Mouse (Mus musculus): Measurements from ENCODE around the gene Ovgp1. TPM values are rescaled to one million over a fixed set of nuclear protein-coding genes. Genes with fewer than 3 reads are reported as not detected.

The Ovgp1 gene
- 1 to 10 TPM; 2.6 to 2.7 TPM for total RNA-seq (2021)
- long read RNA-seq, experiment 1, partial matches to known transcripts, result 1 of 1 reads
- long read RNA-seq, experiment 1, other reads (novel, unspliced or antisense), result 0 of 1 reads
- long read RNA-seq, experiment 2, result 0 reads

- Histone ChIP-seq H3K4me3 (no peak within 1 kb of the TSS), H3K27ac (no peak within 1 kb of the TSS)
- intact Hi-C loops (cut with DNase I), result no loop called here
- TF ChIP-seq CTCF (IDR thresholded peaks at IDR 0.05), result no peak
- no peak for DNase-seq (ENCODE audit: extremely low spot score in 1 of 2, low spot score in 2 of 2)
These were observed at the start of gene Ovgp1 for GRCm38 (mm10) chr3:105973411-105973810. Gene Ovgp1 (plus strand): TSS chr3:105973711.

GRCm38 (mm10) chr3:105924616-105925015, 48.9 kb upstream of the Ovgp1 start:
- DNase-seq (ENCODE audit: extremely low spot score in 1 of 2, low spot score in 2 of 2), result no peak
- TF ChIP-seq CTCF (IDR thresholded peaks at IDR 0.05), result no peak
- intact Hi-C loops (cut with DNase I), result no loop called here
- Histone ChIP-seq H3K4me3 (no peak overlapping the region), H3K27ac (no peak overlapping the region)

- Histone ChIP-seq H3K27ac (no peak overlapping the region), H3K4me3 (no peak overlapping the region)
- intact Hi-C loops (cut with DNase I), result no loop called here
- DNase-seq (ENCODE audit: extremely low spot score in 1 of 2, low spot score in 2 of 2), result no peak
- no peak for TF ChIP-seq CTCF (IDR thresholded peaks at IDR 0.05)
These were observed 45.8 kb upstream of the Ovgp1 start for GRCm38 (mm10) chr3:105927561-105928194.

- no peak overlapping the region for H3K4me3 ChIP-seq
- intact Hi-C loops (cut with DNase I), result no loop called here
- H3K27ac ChIP-seq, result no peak overlapping the region
- no peak for DNase-seq (ENCODE audit: extremely low spot score in 1 of 2, low spot score in 2 of 2)
- TF ChIP-seq CTCF (IDR thresholded peaks at IDR 0.05), result no peak
These were observed 45.3 kb upstream of the Ovgp1 start for GRCm38 (mm10) chr3:105928195-105928569.

GRCm38 (mm10) chr3:105928781-105929180, 44.7 kb upstream of the Ovgp1 start:
- TF ChIP-seq CTCF (IDR thresholded peaks at IDR 0.05), result no peak
- Histone ChIP-seq H3K4me3 (no peak overlapping the region), H3K27ac (no peak overlapping the region)
- no peak for DNase-seq (ENCODE audit: extremely low spot score in 1 of 2, low spot score in 2 of 2)
- intact Hi-C loops (cut with DNase I), result no loop called here

GRCm38 (mm10) chr3:105929821-105930220, 43.7 kb upstream of the Ovgp1 start:
- intact Hi-C loops (cut with DNase I), result no loop called here
- no peak for DNase-seq (ENCODE audit: extremely low spot score in 1 of 2, low spot score in 2 of 2)
- H3K4me3 ChIP-seq, result no peak overlapping the region
- H3K27ac ChIP-seq, result no peak overlapping the region
- TF ChIP-seq CTCF (IDR thresholded peaks at IDR 0.05), result no peak

- TF ChIP-seq CTCF (IDR thresholded peaks at IDR 0.05), result no peak
- DNase-seq (ENCODE audit: extremely low spot score in 1 of 2, low spot score in 2 of 2), result no peak
- Histone ChIP-seq H3K4me3 (no peak overlapping the region), H3K27ac (no peak overlapping the region)
- intact Hi-C loops (cut with DNase I), result no loop called here
These were observed 42.4 kb upstream of the Ovgp1 start for GRCm38 (mm10) chr3:105931095-105931494.

- DNase-seq (ENCODE audit: extremely low spot score in 1 of 2, low spot score in 2 of 2), result no peak
- H3K27ac ChIP-seq, result no peak within 1 kb of the TSS
- TF ChIP-seq CTCF (IDR thresholded peaks at IDR 0.05), result no peak
These were observed 41.1 kb upstream of the Ovgp1 start, which contains the start of gene I830077J02Rik for GRCm38 (mm10) chr3:105932240-105933071. Gene I830077J02Rik (minus strand): TSS chr3:105932664.

GRCm38 (mm10) chr3:105933926-105934325, 39.6 kb upstream of the Ovgp1 start:
- no peak for TF ChIP-seq CTCF (IDR thresholded peaks at IDR 0.05)
- intact Hi-C loops (cut with DNase I), result no loop called here
- DNase-seq (ENCODE audit: extremely low spot score in 1 of 2, low spot score in 2 of 2), result no peak
- H3K4me3 ChIP-seq, result no peak overlapping the region
- H3K27ac ChIP-seq, result no peak overlapping the region

More at GRCm38 (mm10) chr3:105932240-105933071, 41.1 kb upstream of the Ovgp1 start, which contains the start of gene I830077J02Rik:
- H3K4me3 ChIP-seq, result no peak within 1 kb of the TSS
- intact Hi-C loops (cut with DNase I), result no loop called here

GRCm38 (mm10) chr3:105935033-105935432, 38.5 kb upstream of the Ovgp1 start:
- no peak for DNase-seq (ENCODE audit: extremely low spot score in 1 of 2, low spot score in 2 of 2)
- no peak for TF ChIP-seq CTCF (IDR thresholded peaks at IDR 0.05)
- no peak overlapping the region for H3K27ac ChIP-seq
- H3K4me3 ChIP-seq, result no peak overlapping the region
- intact Hi-C loops (cut with DNase I), result no loop called here

GRCm38 (mm10) chr3:105936111-105936510, 37.4 kb upstream of the Ovgp1 start:
- intact Hi-C loops (cut with DNase I), result no loop called here
- no peak for TF ChIP-seq CTCF (IDR thresholded peaks at IDR 0.05)
- Histone ChIP-seq H3K4me3 (no peak overlapping the region), H3K27ac (no peak overlapping the region)
- DNase-seq (ENCODE audit: extremely low spot score in 1 of 2, low spot score in 2 of 2), result no peak

- H3K4me3 ChIP-seq, result no peak overlapping the region
- no peak for DNase-seq (ENCODE audit: extremely low spot score in 1 of 2, low spot score in 2 of 2)
- no peak for TF ChIP-seq CTCF (IDR thresholded peaks at IDR 0.05)
- intact Hi-C loops (cut with DNase I), result no loop called here
- no peak overlapping the region for H3K27ac ChIP-seq
These were observed 22.2 kb upstream of the Ovgp1 start for GRCm38 (mm10) chr3:105951348-105951747.
